Mouse (Mus musculus): ENCODE measurements around the gene Ppm1e. TPM values are rescaled to one million over a fixed set of nuclear protein-coding genes. Genes with fewer than 3 reads are reported as not detected.
A peak's percentile ranks its signal among the peaks of the same experiment; 100 is the strongest.

The Ppm1e gene
- polyA plus RNA-seq, 1 experiment from 2014 or later = 40.7 TPM

- Histone ChIP-seq H3K27me3 (ENCODE audit: control insufficient read depth, insufficient read depth, low read length) (no peaks in the 10 kb centered on the region), H3K4me2 (replicated peaks) (no peak overlapping the region), H3K9ac (no peak overlapping the region), H3K36me3 (replicated peaks; ENCODE audit: control insufficient read depth, insufficient read depth) (no peaks in the 10 kb centered on the region), H3K4me1 (replicated peaks; ENCODE audit: control insufficient read depth, insufficient read depth, low read length) (no peaks in the 10 kb centered on the region), H3K27ac (no peak overlapping the region), H3K9me3 (ENCODE audit: control insufficient read depth, low read length) (0 out of 2 replicates have a peak, but pooled peaks cover 4% of the 10 kb centered on the region), H3K4me3 (replicated peaks; ENCODE audit: low read length) (no peak overlapping the region)
- ATAC-seq (ENCODE audit: low FRiP score) (no peak), DNase-seq (ENCODE audit: low spot score) (no peak)
- 88% methylated on average over 7 of the region's 7 CpGs for WGBS
Measured at GRCm38 (mm10) chr11:87367061-87367460, 8.2 kb upstream of the Ppm1e start.

- ATAC-seq (ENCODE audit: low FRiP score) = no peak
- no peak overlapping the region for H3K4me2 ChIP-seq (replicated peaks)
- H3K4me1 ChIP-seq (replicated peaks; ENCODE audit: control insufficient read depth, insufficient read depth, low read length) = no peaks in the 10 kb centered on the region
- 0 out of 2 replicates have a peak, but pooled peaks cover 4% of the 10 kb centered on the region for H3K9me3 ChIP-seq (ENCODE audit: control insufficient read depth, low read length)
- H3K36me3 ChIP-seq (replicated peaks; ENCODE audit: control insufficient read depth, insufficient read depth) = no peaks in the 10 kb centered on the region
- no peaks in the 10 kb centered on the region for H3K27me3 ChIP-seq (ENCODE audit: control insufficient read depth, insufficient read depth, low read length)
- no peak overlapping the region for H3K4me3 ChIP-seq (replicated peaks; ENCODE audit: low read length)
- WGBS = 93% methylated on average over 5 of the region's 5 CpGs
- no peak for DNase-seq (ENCODE audit: low spot score)
- H3K27ac ChIP-seq = no peak overlapping the region
- H3K9ac ChIP-seq = no peak overlapping the region
Measured at GRCm38 (mm10) chr11:87365120-87365519, 6.3 kb upstream of the Ppm1e start.

- 14% methylated on average over 10 of the region's 10 CpGs for WGBS
- peak overlapping the region; percentile 92 for H3K27ac ChIP-seq
- no peak for ATAC-seq (ENCODE audit: low FRiP score)
Measured at GRCm38 (mm10) chr11:87359262-87359612, 414 bp upstream of the Ppm1e start.

GRCm38 (mm10) chr11:87357317-87358300 lies 1.2 kb downstream of the Ppm1e start:
- Histone ChIP-seq H3K27ac (peak overlapping the region; percentile 92), H3K4me3 (replicated peaks; ENCODE audit: low read length) (peak overlapping the region; percentile 91), H3K36me3 (replicated peaks; ENCODE audit: control insufficient read depth, insufficient read depth) (no peaks in the 10 kb centered on the region; the same call in 1 of the 2 replicates), H3K9me3 (ENCODE audit: control insufficient read depth, low read length) (no peaks in the 10 kb centered on the region), H3K4me2 (replicated peaks) (peak overlapping the region; percentile 73), H3K4me1 (replicated peaks; ENCODE audit: control insufficient read depth, insufficient read depth, low read length) (peaks cover 19% of the 10 kb centered on the region), H3K27me3 (ENCODE audit: control insufficient read depth, insufficient read depth, low read length) (no peaks in the 10 kb centered on the region), H3K9ac (peak overlapping the region; percentile 92)
- DNase-seq (ENCODE audit: low spot score) (peak; percentile 46), ATAC-seq (ENCODE audit: low FRiP score) (0 out of 2 replicates have a peak, but pooled peaks have one; percentile 12)
- 3% methylated on average over 31 of the region's 31 CpGs for WGBS

More at GRCm38 (mm10) chr11:87359262-87359612, 414 bp upstream of the Ppm1e start:
- peaks cover 19% of the 10 kb centered on the region for H3K4me1 ChIP-seq (replicated peaks; ENCODE audit: control insufficient read depth, insufficient read depth, low read length)
- 0 out of 2 replicates have a peak, but pooled peaks cover 4% of the 10 kb centered on the region for H3K9me3 ChIP-seq (ENCODE audit: control insufficient read depth, low read length)
- peak overlapping the region; percentile 91 for H3K4me3 ChIP-seq (replicated peaks; ENCODE audit: low read length)
- H3K36me3 ChIP-seq (replicated peaks; ENCODE audit: control insufficient read depth, insufficient read depth) = no peaks in the 10 kb centered on the region; the same call in 1 of the 2 replicates
- DNase-seq (ENCODE audit: low spot score) = no peak
- peak overlapping the region; percentile 73 for H3K4me2 ChIP-seq (replicated peaks)
- H3K27me3 ChIP-seq (ENCODE audit: control insufficient read depth, insufficient read depth, low read length) = no peaks in the 10 kb centered on the region
- H3K9ac ChIP-seq = peak overlapping the region; percentile 92; the same call in 1 of the 2 replicates

GRCm38 (mm10) chr11:87354861-87355260 lies 4.0 kb downstream of the Ppm1e start:
- ATAC-seq (ENCODE audit: low FRiP score) (no peak), DNase-seq (ENCODE audit: low spot score) (no peak)
- Histone ChIP-seq H3K27me3 (ENCODE audit: control insufficient read depth, insufficient read depth, low read length) (no peaks in the 10 kb centered on the region), H3K4me2 (replicated peaks) (no peak overlapping the region), H3K4me1 (replicated peaks; ENCODE audit: control insufficient read depth, insufficient read depth, low read length) (peaks cover 19% of the 10 kb centered on the region), H3K36me3 (replicated peaks; ENCODE audit: control insufficient read depth, insufficient read depth) (no peaks in the 10 kb centered on the region; the same call in 1 of the 2 replicates), H3K9ac (no peak overlapping the region), H3K9me3 (ENCODE audit: control insufficient read depth, low read length) (no peaks in the 10 kb centered on the region), H3K27ac (no peak overlapping the region), H3K4me3 (replicated peaks; ENCODE audit: low read length) (no peak overlapping the region)
- WGBS = 100% methylated on average over 1 of the region's 1 CpGs

GRCm38 (mm10) chr11:87353646-87354170 lies 5.1 kb downstream of the Ppm1e start:
- no peak overlapping the region for H3K4me2 ChIP-seq (replicated peaks)
- WGBS = 90% methylated on average over 7 of the region's 7 CpGs

GRCm38 (mm10) chr11:87326381-87326780 lies 32.4 kb downstream of the Ppm1e start:
- no peak overlapping the region for H3K9ac ChIP-seq
- H3K36me3 ChIP-seq (replicated peaks; ENCODE audit: control insufficient read depth, insufficient read depth) = no peaks in the 10 kb centered on the region
- H3K4me2 ChIP-seq (replicated peaks) = no peak overlapping the region
- WGBS = 89% methylated on average over 3 of the region's 3 CpGs
- DNase-seq (ENCODE audit: low spot score) = no peak
- H3K27me3 ChIP-seq (ENCODE audit: control insufficient read depth, insufficient read depth, low read length) = no peaks in the 10 kb centered on the region
- ATAC-seq (ENCODE audit: low FRiP score) = no peak
- no peak overlapping the region for H3K4me3 ChIP-seq (replicated peaks; ENCODE audit: low read length)
- H3K9me3 ChIP-seq (ENCODE audit: control insufficient read depth, low read length) = no peaks in the 10 kb centered on the region
- H3K27ac ChIP-seq = no peak overlapping the region
- no peaks in the 10 kb centered on the region for H3K4me1 ChIP-seq (replicated peaks; ENCODE audit: control insufficient read depth, insufficient read depth, low read length)

More at GRCm38 (mm10) chr11:87353646-87354170, 5.1 kb downstream of the Ppm1e start:
- H3K4me3 ChIP-seq (replicated peaks; ENCODE audit: low read length) = no peak overlapping the region
- no peaks in the 10 kb centered on the region for H3K9me3 ChIP-seq (ENCODE audit: control insufficient read depth, low read length)
- no peak overlapping the region for H3K9ac ChIP-seq
- no peaks in the 10 kb centered on the region; the same call in 1 of the 2 replicates for H3K36me3 ChIP-seq (replicated peaks; ENCODE audit: control insufficient read depth, insufficient read depth)
- DNase-seq (ENCODE audit: low spot score) (no peak), ATAC-seq (ENCODE audit: low FRiP score) (no peak)
- no peak overlapping the region for H3K27ac ChIP-seq
- peaks cover 13% of the 10 kb centered on the region for H3K4me1 ChIP-seq (replicated peaks; ENCODE audit: control insufficient read depth, insufficient read depth, low read length)
- no peaks in the 10 kb centered on the region for H3K27me3 ChIP-seq (ENCODE audit: control insufficient read depth, insufficient read depth, low read length)

- Histone ChIP-seq H3K27me3 (ENCODE audit: control insufficient read depth, insufficient read depth, low read length) (no peaks in the 10 kb centered on the region), H3K4me1 (replicated peaks; ENCODE audit: control insufficient read depth, insufficient read depth, low read length) (no peaks in the 10 kb centered on the region), H3K4me2 (replicated peaks) (no peak overlapping the region), H3K9ac (no peak overlapping the region), H3K4me3 (replicated peaks; ENCODE audit: low read length) (no peak overlapping the region), H3K36me3 (replicated peaks; ENCODE audit: control insufficient read depth, insufficient read depth) (no peaks in the 10 kb centered on the region), H3K9me3 (ENCODE audit: control insufficient read depth, low read length) (no peaks in the 10 kb centered on the region), H3K27ac (no peak overlapping the region)
- ATAC-seq (ENCODE audit: low FRiP score) = no peak
- no peak for DNase-seq (ENCODE audit: low spot score)
- WGBS = 54% methylated on average over 8 of the region's 8 CpGs
Measured at GRCm38 (mm10) chr11:87322558-87322957, 36.3 kb downstream of the Ppm1e start.

- H3K9me3 ChIP-seq (ENCODE audit: control insufficient read depth, low read length) = no peaks in the 10 kb centered on the region
- no peaks in the 10 kb centered on the region for H3K4me1 ChIP-seq (replicated peaks; ENCODE audit: control insufficient read depth, insufficient read depth, low read length)
- no peak overlapping the region for H3K27ac ChIP-seq
- no peak overlapping the region for H3K4me2 ChIP-seq (replicated peaks)
- 83% methylated on average over 5 of the region's 5 CpGs for WGBS
- no peaks in the 10 kb centered on the region for H3K36me3 ChIP-seq (replicated peaks; ENCODE audit: control insufficient read depth, insufficient read depth)
- no peak for DNase-seq (ENCODE audit: low spot score)
- no peak for ATAC-seq (ENCODE audit: low FRiP score)
- no peak overlapping the region for H3K9ac ChIP-seq
- H3K27me3 ChIP-seq (ENCODE audit: control insufficient read depth, insufficient read depth, low read length) = no peaks in the 10 kb centered on the region
- no peak overlapping the region for H3K4me3 ChIP-seq (replicated peaks; ENCODE audit: low read length)
Measured at GRCm38 (mm10) chr11:87320007-87320406, 38.8 kb downstream of the Ppm1e start.
